Mouse (Mus musculus): ENCODE results near the gene Gm16253.

GRCm38 (mm10) chr3:96575272-96575984, 1.4 kb upstream of the Gm16253 start:
- TF ChIP-seq GATA1 (IDR thresholded peaks at IDR 0.05; ENCODE audit: low read length) = no peak
- TF ChIP-seq TAL1 (IDR thresholded peaks at IDR 0.05; ENCODE audit: low read length) = no peak

Measured in erythroblast, embryonic 14.5 days (primary cell).